In the genomic region with DNA sequence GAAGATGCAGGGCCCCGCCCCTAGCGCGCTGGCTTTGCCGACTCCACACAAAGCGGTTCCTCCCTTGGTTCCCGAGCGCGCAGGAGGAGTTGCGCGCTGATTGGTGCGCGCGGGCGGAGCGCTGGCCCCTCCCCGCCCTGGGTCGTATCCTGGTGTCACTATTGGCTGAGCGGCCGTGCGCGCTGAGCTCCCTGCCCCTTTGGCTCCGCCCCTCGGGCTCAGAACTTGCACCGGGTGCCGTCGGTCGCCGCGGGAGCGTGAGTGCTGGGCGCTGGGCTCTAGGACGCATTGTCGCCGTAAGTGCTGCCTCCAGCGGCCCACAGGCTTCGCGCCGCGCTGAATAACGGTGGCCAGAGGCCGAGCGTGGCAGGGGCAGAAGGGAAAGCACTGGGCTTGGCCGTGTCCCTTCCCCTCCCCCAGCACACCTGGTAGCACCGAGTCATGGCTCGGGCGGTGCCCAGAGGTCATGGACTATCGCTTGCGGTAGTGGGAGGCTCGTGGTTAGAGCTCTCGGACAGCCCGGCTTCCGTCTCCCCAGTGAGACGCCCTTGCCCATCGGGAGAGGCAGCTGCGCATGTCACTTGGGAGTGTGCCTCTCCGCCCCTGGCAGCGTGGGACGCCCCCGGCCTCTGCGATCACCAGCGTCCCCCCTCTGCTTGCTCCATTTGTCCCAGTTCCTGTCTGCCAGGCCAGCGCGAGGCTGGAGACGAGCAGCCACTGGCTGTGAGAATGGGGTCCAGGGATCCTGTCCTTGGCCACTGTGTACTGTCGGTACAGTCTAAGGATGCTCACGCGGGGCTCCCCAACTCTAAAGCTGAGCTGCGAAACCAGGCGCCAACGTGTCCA, we compare ENCODE assay signal across 7 mouse cellular contexts. TPM values are rescaled to one million over a fixed set of nuclear protein-coding genes. Genes with fewer than 3 reads are reported as not detected.
DNase-seq lines count a peak whose midpoint lies in the region; ATAC-seq lines count a peak whose summit lies in the region.

A gene (plus strand): TSS at position 208 of the 846 bp plus-strand sequence.

- peak; percentile 96 for DNase-seq in adrenal gland, postnatal 14 days
- DNase-seq in embryonic facial prominence, embryonic 11.5 days (ENCODE audit: low spot score), result peak; percentile 98
- peak; percentile 91 for DNase-seq in kidney, adult 11 months
- peak; percentile 93 for DNase-seq in limb, embryonic 10.5 days (ENCODE audit: low spot score)
- DNase-seq in spleen, adult 12 weeks (ENCODE audit: low spot score), result peak; percentile 95

- no peaks in the 10 kb centered on the region for H3K9me3 ChIP-seq in embryonic facial prominence, embryonic 11.5 days (replicated peaks; ENCODE audit: control insufficient read depth, low read length)
- H3K9me3 ChIP-seq in limb, embryonic 10.5 days (replicated peaks), result no peaks in the 10 kb centered on the region
- no peaks in the 10 kb centered on the region for H3K9me3 ChIP-seq in midbrain, embryonic 13.5 days

- peak within 1 kb of the TSS; percentile 72 for H3K9ac ChIP-seq in embryonic facial prominence, embryonic 11.5 days (replicated peaks; ENCODE audit: low read length)
- H3K9ac ChIP-seq in midbrain, embryonic 13.5 days (replicated peaks), result peak within 1 kb of the TSS; percentile 83

- no peaks in the 10 kb centered on the region for H3K4me1 ChIP-seq in embryonic facial prominence, embryonic 11.5 days (ENCODE audit: control insufficient read depth, insufficient read depth, low read length)
- peaks cover 27% of the 10 kb centered on the region for H3K4me1 ChIP-seq in limb, embryonic 10.5 days
- peaks cover 27% of the 10 kb centered on the region for H3K4me1 ChIP-seq in midbrain, embryonic 13.5 days (replicated peaks)

- peak within 1 kb of the TSS; percentile 88 for H3K4me2 ChIP-seq in embryonic facial prominence, embryonic 11.5 days (ENCODE audit: low read depth, low read length)
- H3K4me2 ChIP-seq in midbrain, embryonic 13.5 days (replicated peaks), result peak within 1 kb of the TSS; percentile 73

- ATAC-seq in embryonic facial prominence, embryonic 11.5 days (replicated peaks; ENCODE audit: insufficient number of reproducible peaks, low FRiP score, low TSS enrichment, low read depth), result peak; percentile 95
- peak; percentile 89 for ATAC-seq in granulocyte monocyte progenitor cell, adult 5-6 weeks (replicated peaks; ENCODE audit: poor library complexity, severe bottlenecking)
- ATAC-seq in midbrain, embryonic 13.5 days, result peak; percentile 98

- H3K27me3 ChIP-seq in embryonic facial prominence, embryonic 11.5 days (ENCODE audit: control insufficient read depth, insufficient read depth, low read length), result no peaks in the 10 kb centered on the region
- no peaks in the 10 kb centered on the region for H3K27me3 ChIP-seq in limb, embryonic 10.5 days (ENCODE audit: low read depth, poor library complexity, severe bottlenecking)
- H3K27me3 ChIP-seq in midbrain, embryonic 13.5 days, result no peaks in the 10 kb centered on the region; the same call in 1 of the 2 replicates

- H3K4me3 ChIP-seq in embryonic facial prominence, embryonic 11.5 days (ENCODE audit: low read depth, low read length), result peak within 1 kb of the TSS; percentile 75
- peak within 1 kb of the TSS; percentile 75 for H3K4me3 ChIP-seq in limb, embryonic 10.5 days
- peak within 1 kb of the TSS; percentile 72 for H3K4me3 ChIP-seq in midbrain, embryonic 13.5 days (replicated peaks)

- no peaks in the 10 kb centered on the region for H3K36me3 ChIP-seq in embryonic facial prominence, embryonic 11.5 days (replicated peaks; ENCODE audit: control insufficient read depth, insufficient read depth, low read depth, low read length)
- no peaks in the 10 kb centered on the region for H3K36me3 ChIP-seq in limb, embryonic 10.5 days
- no peaks in the 10 kb centered on the region for H3K36me3 ChIP-seq in midbrain, embryonic 13.5 days

- H3K27ac ChIP-seq in embryonic facial prominence, embryonic 11.5 days (replicated peaks; ENCODE audit: low read depth, low read length), result peak within 1 kb of the TSS; percentile 44
- H3K27ac ChIP-seq in limb, embryonic 10.5 days, result peak within 1 kb of the TSS; percentile 92
- H3K27ac ChIP-seq in midbrain, embryonic 13.5 days, result peak within 1 kb of the TSS; percentile 78

- under 1% methylated on average over 68 of the region's 70 CpGs for WGBS in embryonic facial prominence, embryonic 11.5 days
- under 1% methylated on average over 70 of the region's 70 CpGs for WGBS in limb, embryonic 10.5 days
- WGBS in midbrain, embryonic 13.5 days, result under 1% methylated on average over 70 of the region's 70 CpGs

RNA-seq across cellular contexts. Expression of the gene that starts here (rescaled TPM):
- total RNA-seq in adrenal gland, postnatal 14 days (2021), result 11.7 and 15.5 TPM in 2 replicates
- 11.1 and 11.6 TPM in 2 replicates for polyA plus RNA-seq in embryonic facial prominence, embryonic 11.5 days (2014; fragmentation: Nextera tagmentation; extraction: Ambion mirVana)
- total RNA-seq in granulocyte monocyte progenitor cell, adult 5-6 weeks (2014; fragmentation: Nextera tagmentation), result 6.6 and 11.5 TPM in 2 replicates
- total RNA-seq in granulocyte monocyte progenitor cell, adult 5-6 weeks (2017), result 4.8 and 5.6 TPM in 2 replicates
- 10.9 and 11.4 TPM in 2 replicates for polyA plus RNA-seq in limb, embryonic 10.5 days (2016; fragmentation: Nextera tagmentation; extraction: Ambion mirVana)
- 15.6 and 15.9 TPM in 2 replicates for polyA plus RNA-seq in midbrain, embryonic 13.5 days (2015; fragmentation: Nextera tagmentation; extraction: Ambion mirVana)

Comparison
In these comparisons a context has a peak if more than half of its experiments do, and no peak if none do; other contexts are left out.
1. Peak in every context shown above with its lines: DNase-seq, ATAC-seq, H3K4me3 ChIP-seq and H3K27ac ChIP-seq.